In the genomic region with DNA sequence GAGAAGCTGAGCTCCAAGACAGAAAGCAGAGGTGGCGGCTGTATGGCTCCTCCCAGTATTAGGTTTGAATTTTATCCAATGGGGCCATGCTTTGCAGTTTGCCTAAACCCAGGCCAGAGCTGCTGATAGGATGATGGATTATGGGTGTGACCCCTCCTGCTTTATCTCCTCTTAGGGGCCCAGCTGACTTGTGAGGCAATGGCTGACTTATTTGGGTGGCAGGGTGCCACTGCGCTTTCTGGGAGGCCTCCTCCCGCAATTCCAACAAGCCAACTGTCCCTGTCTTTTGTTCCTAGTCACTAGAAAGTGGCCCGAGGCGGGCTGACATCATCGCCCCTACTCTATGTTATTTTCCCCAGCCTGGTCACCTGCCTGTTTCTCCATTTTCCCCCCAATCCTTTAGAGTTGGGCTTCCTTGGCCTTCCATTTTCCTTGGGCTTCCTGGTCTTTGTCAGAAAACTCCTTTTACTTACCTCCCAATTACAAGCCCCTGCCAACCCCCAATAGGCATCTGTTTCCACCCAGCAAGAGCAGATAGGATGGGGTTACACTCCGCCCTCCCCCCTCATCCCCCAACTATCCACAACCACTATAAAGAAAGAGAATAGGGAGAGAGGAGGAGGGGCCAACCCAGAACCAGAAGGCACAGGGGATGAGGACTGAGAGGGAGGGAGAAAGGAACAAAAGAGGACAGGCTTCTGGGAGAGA, we compare ENCODE assay signal across 8 mouse cellular contexts. TPM values are rescaled to one million over a fixed set of nuclear protein-coding genes. Genes with fewer than 3 reads are reported as not detected.
DNase-seq lines count a peak whose midpoint lies in the region; ATAC-seq and TF ChIP-seq lines count a peak whose summit lies in the region.

No protein-coding gene starts in this region.

- peaks cover 17% of the 10 kb centered on the region; the same call in 1 of the 2 replicates for H3K4me1 ChIP-seq in hindbrain, postnatal 0 days (ENCODE audit: insufficient read depth, low read length)
- peaks cover 22% of the 10 kb centered on the region for H3K4me1 ChIP-seq in stomach, embryonic 14.5 days (ENCODE audit: control insufficient read depth, insufficient read depth, low read length)

- H3K36me3 ChIP-seq in hindbrain, postnatal 0 days (ENCODE audit: insufficient read depth, low read length) = 0 out of 2 replicates have a peak, but pooled peaks cover 4% of the 10 kb centered on the region
- peaks cover 22% of the 10 kb centered on the region for H3K36me3 ChIP-seq in stomach, embryonic 14.5 days (ENCODE audit: control insufficient read depth, insufficient read depth, low read length)

- intact Hi-C loops in left cerebral cortex, postnatal 4 days (cut with DNase I) = no loop called here

- peak overlapping the region; percentile 98 for H3K4me2 ChIP-seq in hindbrain, postnatal 0 days (ENCODE audit: low read depth, low read length)
- peak overlapping the region; percentile 86 for H3K4me2 ChIP-seq in stomach, embryonic 14.5 days (replicated peaks; ENCODE audit: low read depth, low read length)

- WGBS in hindbrain, postnatal 0 days = 19% methylated on average over 7 of the region's 7 CpGs
- WGBS in stomach, embryonic 14.5 days = 14% methylated on average over 7 of the region's 7 CpGs

- H3K27ac ChIP-seq in hindbrain, postnatal 0 days = peak overlapping the region; percentile 95
- H3K27ac ChIP-seq in stomach, embryonic 14.5 days (ENCODE audit: low read length) = peak overlapping the region; percentile 100

- peak; percentile 66 for ATAC-seq in hindbrain, postnatal 0 days
- peak; percentile 51 for ATAC-seq in stomach, embryonic 14.5 days (ENCODE audit: insufficient number of reproducible peaks, insufficient read depth, low FRiP score, low read depth)

- H3K27me3 ChIP-seq in hindbrain, postnatal 0 days (ENCODE audit: insufficient read depth, low read length) = no peaks in the 10 kb centered on the region
- no peaks in the 10 kb centered on the region for H3K27me3 ChIP-seq in stomach, embryonic 14.5 days (ENCODE audit: control insufficient read depth, insufficient read depth, low read length)

- H3K9me3 ChIP-seq in hindbrain, postnatal 0 days (ENCODE audit: low read length) = no peaks in the 10 kb centered on the region
- H3K9me3 ChIP-seq in stomach, embryonic 14.5 days (ENCODE audit: control insufficient read depth, low read depth, low read length) = peaks cover 6% of the 10 kb centered on the region; the same call in 1 of the 2 replicates

- TF ChIP-seq CTCF in hindbrain, postnatal 0 days (IDR thresholded peaks at IDR 0.05; ENCODE audit: low read depth) = no peak

- peak overlapping the region; percentile 78 for H3K9ac ChIP-seq in hindbrain, postnatal 0 days (replicated peaks; ENCODE audit: low read length)
- peak overlapping the region; percentile 98 for H3K9ac ChIP-seq in stomach, embryonic 14.5 days (replicated peaks; ENCODE audit: low read depth, low read length)

- peak; percentile 75 for DNase-seq in left cerebral cortex, postnatal 4 days
- DNase-seq in left cerebral cortex, adult 9 months (ENCODE audit: low spot score in 2 of 2) = no peak
- peak; percentile 32 to 44 for DNase-seq in gastrocnemius, adult 8-10 months (ENCODE audit: low spot score in 2 of 2)
- DNase-seq in hindbrain, postnatal 0 days (ENCODE audit: low spot score) = peak; percentile 73
- DNase-seq in lung, postnatal 25 days (ENCODE audit: low spot score) = peak; percentile 26
- DNase-seq in right cerebral cortex, postnatal 25 days = no peak
- DNase-seq in right cerebral cortex, postnatal 14 days = no peak

- H3K4me3 ChIP-seq in hindbrain, postnatal 0 days (ENCODE audit: low read length) = peak overlapping the region; percentile 53
- H3K4me3 ChIP-seq in stomach, embryonic 14.5 days (ENCODE audit: low read depth, low read length) = peak overlapping the region; percentile 64

RNA-seq across cellular contexts. Expression of a gene that starts 1.1 kb away (rescaled TPM):
- total RNA-seq in left cerebral cortex, postnatal 4 days (2021) = 10 to 100 TPM; 15.0 to 15.9 TPM
- 1 to 10 TPM in 1 of 4 experiments, under 1 TPM in 3; 0.48 to 1.1 (median 0.86) TPM for total RNA-seq in gastrocnemius, adult 8-10 months (2022)
- 38.0 and 43.1 TPM in 2 replicates for total RNA-seq in hindbrain, postnatal 0 days (2014; rRNA removed)
- 12.9 and 13.8 TPM in 2 replicates for polyA plus RNA-seq in hindbrain, postnatal 0 days (2015; fragmentation: Nextera tagmentation; extraction: Ambion mirVana)
- 40.1 and 41.0 TPM in 2 replicates for polyA plus RNA-seq in stomach, embryonic 14.5 days (2014; fragmentation: Nextera tagmentation; extraction: Ambion mirVana)

RNA-seq across cellular contexts. Expression of a gene that starts 7.7 kb away (rescaled TPM):
- not detected for total RNA-seq in left cerebral cortex, postnatal 4 days (2021)
- total RNA-seq in gastrocnemius, adult 8-10 months (2022) = not detected
- not detected in 2 replicates for total RNA-seq in hindbrain, postnatal 0 days (2014; rRNA removed)
- polyA plus RNA-seq in hindbrain, postnatal 0 days (2015; fragmentation: Nextera tagmentation; extraction: Ambion mirVana) = 0.95 and 1.2 TPM in 2 replicates
- 0.32 TPM in 1 of 2 replicates, not detected in the other for polyA plus RNA-seq in stomach, embryonic 14.5 days (2014; fragmentation: Nextera tagmentation; extraction: Ambion mirVana)

RNA-seq across cellular contexts. Expression of a gene that starts 11.3 kb away (rescaled TPM):
- total RNA-seq in left cerebral cortex, postnatal 4 days (2021) = 10 to 100 TPM in 1 of 2 experiments, 1 to 10 TPM in 1; 7.5 to 11.1 TPM
- not detected for total RNA-seq in gastrocnemius, adult 8-10 months (2022)
- 62.6 and 74.1 TPM in 2 replicates for total RNA-seq in hindbrain, postnatal 0 days (2014; rRNA removed)
- polyA plus RNA-seq in hindbrain, postnatal 0 days (2015; fragmentation: Nextera tagmentation; extraction: Ambion mirVana) = 44.8 and 52.1 TPM in 2 replicates
- polyA plus RNA-seq in stomach, embryonic 14.5 days (2014; fragmentation: Nextera tagmentation; extraction: Ambion mirVana) = 7.1 and 8.5 TPM in 2 replicates

RNA-seq across cellular contexts. Expression of a gene that starts 11.9 kb away (rescaled TPM):
- total RNA-seq in left cerebral cortex, postnatal 4 days (2021) = 100 to 1,000 TPM; 345 to 405 TPM
- 1 to 10 TPM in 3 of 4 experiments, under 1 TPM in 1; 0.68 to 1.4 (median 1.2) TPM for total RNA-seq in gastrocnemius, adult 8-10 months (2022)
- 605 and 606 TPM in 2 replicates for total RNA-seq in hindbrain, postnatal 0 days (2014; rRNA removed)
- polyA plus RNA-seq in hindbrain, postnatal 0 days (2015; fragmentation: Nextera tagmentation; extraction: Ambion mirVana) = 349 and 369 TPM in 2 replicates
- polyA plus RNA-seq in stomach, embryonic 14.5 days (2014; fragmentation: Nextera tagmentation; extraction: Ambion mirVana) = 44.9 and 51.3 TPM in 2 replicates

RNA-seq across cellular contexts. Expression of a gene that starts 32.5 kb away (rescaled TPM):
- total RNA-seq in left cerebral cortex, postnatal 4 days (2021) = 100 to 1,000 TPM; 325 to 354 TPM
- 10 to 100 TPM; 44.2 to 55.9 (median 50.0) TPM for total RNA-seq in gastrocnemius, adult 8-10 months (2022)
- 88.1 and 109 TPM in 2 replicates for total RNA-seq in hindbrain, postnatal 0 days (2014; rRNA removed)
- polyA plus RNA-seq in hindbrain, postnatal 0 days (2015; fragmentation: Nextera tagmentation; extraction: Ambion mirVana) = 145 and 154 TPM in 2 replicates
- 136 and 152 TPM in 2 replicates for polyA plus RNA-seq in stomach, embryonic 14.5 days (2014; fragmentation: Nextera tagmentation; extraction: Ambion mirVana)

Comparison
In these comparisons a context has a peak if more than half of its experiments do, and no peak if none do; other contexts are left out.
1. DNase-seq: peak in left cerebral cortex, postnatal 4 days (single experiment), gastrocnemius, adult 8-10 months (2 of 2), hindbrain, postnatal 0 days (single experiment) and lung, postnatal 25 days (single experiment); none in left cerebral cortex, adult 9 months (0 of 2), right cerebral cortex, postnatal 25 days (single experiment) and right cerebral cortex, postnatal 14 days (single experiment).
2. RNA of a gene that starts 1.1 kb away (total RNA-seq): 38.0 to 43.1 TPM in hindbrain, postnatal 0 days and 15.0 to 15.9 TPM in left cerebral cortex, postnatal 4 days; 0.48 to 1.1 TPM in gastrocnemius, adult 8-10 months; every median in the first group is over 4 times any median in the second.
3. RNA of a gene that starts 11.3 kb away (total RNA-seq): 62.6 to 74.1 TPM in hindbrain, postnatal 0 days and 7.5 to 11.1 TPM in left cerebral cortex, postnatal 4 days; not detected in gastrocnemius, adult 8-10 months; every median in the first group is over 4 times any median in the second.